Mouse (Mus musculus): ENCODE measurements around the gene Cyb5d2.

- TF ChIP-seq CTCF (IDR thresholded peaks at IDR 0.05; ENCODE audit: low read depth) (no peak), EP300 (IDR thresholded peaks at IDR 0.05; ENCODE audit: low read depth) (no peak)
Measured at GRCm38 (mm10) chr11:72778957-72779356, 17.0 kb downstream of the Cyb5d2 start.

Measured in liver, postnatal 0 days (tissue).